Mouse (Mus musculus) CH12.LX (cell line): ENCODE measurements at regions not wholly inside any gene's neighbourhood (a gene's known extent, or its start where the extent isn't known, plus 50 kb on each side); places are given as distances from the start of the nearest gene placed in this dataset.
"Not testable (repeated sequence)": the region's sequence is repeated elsewhere in the genome, so short reads cannot be mapped to it uniquely, and the experiment has no call there.

ENCODE experiments used
- DNase-seq: peaks from one replicate; pipeline ENCODE4 v3.0.0-alpha.2; 2013; ENCODE audit errors: extremely low read depth
- H3K27ac ChIP-seq: 2 replicates; pipeline ENCODE4 v1.5.1; 2012; ENCODE audit warnings: low read depth, mild to moderate bottlenecking, control low read depth, moderate library complexity; ENCODE audit not compliant: insufficient read depth
- H3K27me3 ChIP-seq: replicated peaks from 2 replicates; pipeline ENCODE3; 2012; ENCODE audit warnings: inconsistent platforms
- H3K36me3 ChIP-seq, 2 experiments: replicated peaks in 1 of 2; 2 replicates each; pipeline versions ENCODE3 to v1.6.1; 2012; ENCODE audit warnings: inconsistent platforms in 1 of 2, low read length in 1 of 2, mild to moderate bottlenecking in 1 of 2, mixed read lengths in 1 of 2, moderate library complexity in 1 of 2; ENCODE audit not compliant: control insufficient read depth in 1 of 2, insufficient read depth in 1 of 2
- H3K4me1 ChIP-seq, 2 experiments: 2 replicates each; pipeline ENCODE4 v1.6.1; 2012; ENCODE audit warnings: inconsistent platforms in 1 of 2, moderate library complexity in 1 of 2; ENCODE audit not compliant: insufficient read depth in 2 of 2, control insufficient read depth in 1 of 2
- H3K4me2 ChIP-seq: 2 replicates; pipeline ENCODE4 v1.6.1; 2012; ENCODE audit warnings: low read depth, mild to moderate bottlenecking, control low read depth; ENCODE audit not compliant: poor library complexity, insufficient read depth, severe bottlenecking
- H3K4me3 ChIP-seq, 3 experiments: fragments of 150-350 bp in 1 of 3; sonication (generic) in 1 of 3; replicated peaks in 1 of 3; 2 replicates each; pipeline versions ENCODE3 to v1.5.1; 2011 to 2012; ENCODE audit warnings: low read depth in 2 of 3, low read length in 2 of 3, mild to moderate bottlenecking in 2 of 3, moderate library complexity in 2 of 3, control low read depth in 1 of 3, improper control_type of control experiment in 1 of 3, inconsistent platforms in 1 of 3, mixed read lengths in 1 of 3; ENCODE audit not compliant: poor library complexity in 1 of 3
- H3K79me2 ChIP-seq: replicated peaks from 2 replicates; pipeline ENCODE4 v1.6.1; 2012; ENCODE audit warnings: mild to moderate bottlenecking, moderate library complexity; ENCODE audit not compliant: control insufficient read depth, poor library complexity, insufficient read depth, severe bottlenecking; ENCODE audit errors: extremely low read depth
- H3K9ac ChIP-seq: 2 replicates; pipeline ENCODE4 v1.6.1; 2012; ENCODE audit warnings: low read depth, mild to moderate bottlenecking, control low read depth, moderate library complexity; ENCODE audit not compliant: insufficient read depth
- H3K9me3 ChIP-seq: replicated peaks from 2 replicates; pipeline ENCODE3; 2012; ENCODE audit warnings: low read length, inconsistent platforms, mixed read lengths
- CHD2 ChIP-seq: IDR thresholded peaks from 2 replicates; pipeline ENCODE4 v1.6.1; 2011; ENCODE audit warnings: low read length, improper control_type of control experiment
- CTCF ChIP-seq, 2 experiments: IDR thresholded peaks in 1 of 2; conservative IDR thresholded peaks in 1 of 2; 2 replicates each; pipeline ENCODE4 v1.5.1; 2011 to 2012; ENCODE audit warnings: low read depth in 2 of 2, low read length in 2 of 2, improper control_type of control experiment in 1 of 2, inconsistent platforms in 1 of 2, mild to moderate bottlenecking in 1 of 2, moderate library complexity in 1 of 2
- E2F4 ChIP-seq: IDR thresholded peaks from 2 replicates; pipeline ENCODE4 v1.6.1; 2011; ENCODE audit warnings: low read depth, low read length, improper control_type of control experiment; ENCODE audit not compliant: insufficient replicate concordance
- ELF1 ChIP-seq: IDR thresholded peaks from 2 replicates; pipeline ENCODE4 v1.6.1; 2014; ENCODE audit warnings: low read depth, mild to moderate bottlenecking, inconsistent platforms, low read length, improper control_type of control experiment
- GABPA ChIP-seq: IDR thresholded peaks from 2 replicates; pipeline ENCODE4 v1.6.1; 2012; ENCODE audit warnings: low read depth, low read length, improper control_type of control experiment, inconsistent platforms; ENCODE audit not compliant: insufficient replicate concordance
- IRF4 ChIP-seq: IDR thresholded peaks from 2 replicates; pipeline ENCODE4 v1.6.1; 2014; ENCODE audit warnings: low read depth, mild to moderate bottlenecking, inconsistent platforms, low read length, improper control_type of control experiment
- JUND ChIP-seq: conservative IDR thresholded peaks from 2 replicates; pipeline ENCODE4 v1.6.1; 2011; ENCODE audit warnings: low read depth, low read length, improper control_type of control experiment
- MAFK ChIP-seq: IDR thresholded peaks from 2 replicates; pipeline ENCODE4 v1.6.1; 2011; ENCODE audit warnings: low read length, improper control_type of control experiment; ENCODE audit not compliant: insufficient replicate concordance
- MAZ ChIP-seq: IDR thresholded peaks from 2 replicates; pipeline ENCODE4 v1.6.1; 2012; ENCODE audit warnings: low read depth, mild to moderate bottlenecking, inconsistent platforms, low read length, improper control_type of control experiment, moderate library complexity
- MYC ChIP-seq: IDR thresholded peaks from 2 replicates; pipeline ENCODE4 v1.6.1; 2011; ENCODE audit warnings: low read depth, mild to moderate bottlenecking, improper control_type of control experiment, low read length
- NELFE ChIP-seq: IDR thresholded peaks from 2 replicates; pipeline ENCODE4 v1.6.1; 2011; ENCODE audit warnings: low read depth, low read length, improper control_type of control experiment
- NRF1 ChIP-seq: IDR thresholded peaks from 2 replicates; pipeline ENCODE4 v1.6.1; 2014; ENCODE audit warnings: low read depth, mild to moderate bottlenecking, inconsistent platforms, low read length, improper control_type of control experiment, moderate library complexity
- POLR2A ChIP-seq: IDR thresholded peaks from 2 replicates; pipeline ENCODE4 v1.6.1; 2011; ENCODE audit warnings: low read depth, mild to moderate bottlenecking, improper control_type of control experiment, low read length
- RAD21 ChIP-seq: IDR thresholded peaks from 2 replicates; pipeline ENCODE4 v1.6.1; 2011; ENCODE audit warnings: low read depth, mild to moderate bottlenecking, low read length, improper control_type of control experiment, moderate library complexity
- SMC3 ChIP-seq: IDR thresholded peaks from 2 replicates; pipeline ENCODE4 v1.6.1; 2011; ENCODE audit warnings: low read depth, low read length, improper control_type of control experiment
- TBP ChIP-seq: conservative IDR thresholded peaks from 2 replicates; pipeline ENCODE4 v1.6.1; 2011; ENCODE audit warnings: low read depth, low read length, improper control_type of control experiment
- TCF12 ChIP-seq: IDR thresholded peaks from 2 replicates; pipeline ENCODE4 v1.6.1; 2014; ENCODE audit warnings: low read depth, mild to moderate bottlenecking, inconsistent platforms, low read length, improper control_type of control experiment
- USF2 ChIP-seq: conservative IDR thresholded peaks from 2 replicates; pipeline ENCODE4 v1.6.1; 2011; ENCODE audit warnings: low read depth, low read length, improper control_type of control experiment
- ZNF384 ChIP-seq: IDR thresholded peaks from 2 replicates; pipeline ENCODE4 v1.6.1; 2012; ENCODE audit warnings: low read depth, low read length, improper control_type of control experiment, inconsistent platforms
- dilution Hi-C: fragments of 300-500 bp; cut with MboI; formaldehyde crosslinking; loops from 2 replicates; pipeline ENCODE4 v1.14.3; 2020; ENCODE audit warnings: low sequenced_read_pairs; ENCODE audit not compliant: extremely low pct_unique_long_range_greater_than_20kb, extremely low pct_ligation_motif_present
- in situ Hi-C: fragments of 300-500 bp; cut with MboI; formaldehyde crosslinking; loops from 3 replicates; pipeline ENCODE4 v1.14.3; 2019; ENCODE audit warnings: low sequenced_read_pairs, low pct_ligation_motif_present, low pct_unique_long_range_greater_than_20kb, mixed read lengths

GRCm38 (mm10) chr8:19588715-19589114, 93.8 kb downstream of the Defb7 start:
- Histone ChIP-seq H3K27me3 (peaks cover 26% of the 10 kb centered on the region), H3K79me2 (no peaks in the 10 kb centered on the region)
- peak; percentile 18; the same call in 1 of the 2 replicates for TF ChIP-seq SMC3
- TF ChIP-seq CTCF (conservative IDR thresholded peaks at IDR 0.05 in 1 of 2, IDR thresholded peaks at IDR 0.05 in 1 of 2; ENCODE audit: low read depth in 2 of 2, low read length in 2 of 2) = peak; percentile 24 to 42; a peak in 3 of 4 replicates
- no peak for TF ChIP-seq MYC
- TF ChIP-seq RAD21 = peak; percentile 16
- TF ChIP-seq CHD2 = no peak
- no peak for TF ChIP-seq NELFE
- TF ChIP-seq, all 38 proteins: peak for 3
- in situ Hi-C loops (no loop called here), dilution Hi-C loops (no loop called here)
- Histone ChIP-seq H3K4me3 (no peak overlapping the region), H3K9me3 (peaks cover 6% of the 10 kb centered on the region), H3K36me3 (no peaks in the 10 kb centered on the region), H3K27ac (no peak overlapping the region), H3K4me1 (no peaks in the 10 kb centered on the region), H3K4me2 (no peak overlapping the region), H3K9ac (no peak overlapping the region)
- peak; percentile 7 for DNase-seq

- dilution Hi-C loops, H3K9ac ChIP-seq: not testable (repeated sequence)
These were observed 106.6 kb downstream of the Defb7 start for GRCm38 (mm10) chr8:19601542-19601941.

GRCm38 (mm10) chr8:19606586-19606985, 111.7 kb downstream of the Defb7 start:
- TF ChIP-seq NRF1 = no peak
- TF ChIP-seq JUND = no peak
- no peak for TF ChIP-seq MAZ
- no peak for TF ChIP-seq E2F4
- no peak for TF ChIP-seq MAFK
- no peak for TF ChIP-seq SMC3
- TF ChIP-seq ELF1 = no peak
- no peak for TF ChIP-seq TCF12
- TF ChIP-seq ZNF384 = no peak
- no peak for TF ChIP-seq IRF4
- TF ChIP-seq USF2 = no peak
- no peak for TF ChIP-seq MYC
- no peak for TF ChIP-seq POLR2A
- no peak for TF ChIP-seq GABPA
- no peak for TF ChIP-seq TBP
- Histone ChIP-seq H3K27me3 (peaks cover 13% of the 10 kb centered on the region), H3K4me2 (no peak overlapping the region), H3K4me1 (no peaks in the 10 kb centered on the region), H3K9me3 (no peaks in the 10 kb centered on the region), H3K4me3 (no peak overlapping the region), H3K36me3 (no peaks in the 10 kb centered on the region), H3K9ac (no peak overlapping the region), H3K27ac (no peak overlapping the region), H3K79me2 (no peaks in the 10 kb centered on the region)
- dilution Hi-C loops = no loop called here
- in situ Hi-C loops = no loop called here
- no peak for DNase-seq

More at GRCm38 (mm10) chr8:19601542-19601941, 106.6 kb downstream of the Defb7 start:
- H3K36me3 ChIP-seq, H3K4me2 ChIP-seq, H3K4me1 ChIP-seq, H3K4me3 ChIP-seq, H3K79me2 ChIP-seq, H3K27ac ChIP-seq, in situ Hi-C loops, DNase-seq, H3K9me3 ChIP-seq: not testable (repeated sequence)
- H3K27me3 ChIP-seq = peaks cover 11% of the 10 kb centered on the region
